Mouse (Mus musculus) lung, embryonic 15.5 days (tissue): ENCODE measurements at regions not wholly inside any gene's neighbourhood (a gene's known extent, or its start where the extent isn't known, plus 50 kb on each side); places are given as distances from the start of the nearest gene placed in this dataset.

Experiments used
- ATAC-seq: fragments of 200-750 bp; cut with Nextera tagmentation; 2 replicates; pipeline ENCODE4 v1.8.0; 2017; ENCODE audit warnings: moderate number of reproducible peaks, borderline replicate concordance; ENCODE audit not compliant: low FRiP score, low TSS enrichment; ENCODE audit errors: extremely low read depth
- H3K27ac ChIP-seq: fragments of 300-500 bp; sonication (generic); 2 replicates; pipeline ENCODE4 v1.5.1; 2015; ENCODE audit warnings: moderate library complexity, mild to moderate bottlenecking, inconsistent platforms
- H3K27me3 ChIP-seq: fragments of 300-500 bp; sonication (generic); 2 replicates; pipeline ENCODE4 v1.6.1; 2015; ENCODE audit warnings: inconsistent platforms
- H3K36me3 ChIP-seq: fragments of 300-500 bp; sonication (generic); 2 replicates; pipeline ENCODE4 v1.6.1; 2015; ENCODE audit warnings: inconsistent platforms
- H3K4me1 ChIP-seq: fragments of 300-500 bp; sonication (generic); 2 replicates; pipeline ENCODE4 v1.6.1; 2015; ENCODE audit warnings: inconsistent platforms
- H3K4me2 ChIP-seq: fragments of 300-500 bp; sonication (generic); 2 replicates; pipeline ENCODE4 v1.6.1; 2015; ENCODE audit warnings: inconsistent platforms, mild to moderate bottlenecking, moderate library complexity
- H3K4me3 ChIP-seq: fragments of 300-500 bp; sonication (generic); 2 replicates; pipeline ENCODE4 v1.5.1; 2015; ENCODE audit warnings: mild to moderate bottlenecking, inconsistent platforms
- H3K9ac ChIP-seq: fragments of 300-500 bp; sonication (generic); 2 replicates; pipeline ENCODE4 v1.6.1; 2015; ENCODE audit warnings: inconsistent platforms
- H3K9me3 ChIP-seq: fragments of 300-500 bp; sonication (generic); 2 replicates; pipeline ENCODE4 v1.6.1; 2016; ENCODE audit warnings: inconsistent platforms
- WGBS: fragments of 180-500 bp; shearing (Covaris S2); methylation state at CpG from one replicate; pipeline ENCODE4 v1.1.7; 2015; 5-methylcytosine and 5-hydroxymethylcytosine counted together

DNA sequence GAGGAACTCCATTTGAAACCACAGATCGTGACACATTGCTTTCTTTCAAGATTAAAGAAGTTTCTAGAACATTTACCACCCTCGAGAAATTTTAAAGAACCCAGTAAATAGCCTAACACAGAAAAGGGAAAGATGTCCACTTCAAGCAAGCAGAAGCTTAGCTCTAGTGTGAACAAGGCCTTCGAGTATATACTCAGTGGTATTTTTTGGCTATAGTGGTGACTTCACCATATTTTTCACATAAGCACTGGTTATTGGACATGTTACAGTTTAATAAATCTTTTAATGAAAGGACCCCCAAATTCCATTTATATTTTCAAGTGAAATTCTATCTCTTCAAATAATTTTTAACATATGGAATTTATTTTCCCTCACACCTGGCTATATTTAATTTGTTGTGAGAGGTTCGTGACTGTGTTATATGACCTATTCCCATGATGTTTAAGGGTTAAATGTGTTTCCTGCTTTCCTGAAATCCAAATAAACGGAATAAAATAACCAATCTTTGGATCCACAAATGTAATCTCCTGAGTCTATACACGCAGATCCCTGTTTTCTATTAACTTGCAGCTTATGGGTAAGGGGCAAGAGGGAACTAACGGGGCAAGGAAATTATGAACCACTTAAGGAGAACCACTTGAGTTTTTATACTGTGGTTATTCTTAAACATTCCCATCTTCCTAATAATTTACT is 60.6 kb upstream of the Tas2r134 start:
- no peak overlapping the region for H3K4me2 ChIP-seq
- no peak overlapping the region for H3K4me3 ChIP-seq
- no peaks in the 10 kb centered on the region for H3K4me1 ChIP-seq
- no peaks in the 10 kb centered on the region for H3K9me3 ChIP-seq
- no peak overlapping the region for H3K9ac ChIP-seq
- no peaks in the 10 kb centered on the region for H3K27me3 ChIP-seq
- WGBS, result 63% methylated on average over 7 of the region's 7 CpGs
- no peak for ATAC-seq
- H3K36me3 ChIP-seq, result no peaks in the 10 kb centered on the region
- H3K27ac ChIP-seq, result no peak overlapping the region

DNA sequence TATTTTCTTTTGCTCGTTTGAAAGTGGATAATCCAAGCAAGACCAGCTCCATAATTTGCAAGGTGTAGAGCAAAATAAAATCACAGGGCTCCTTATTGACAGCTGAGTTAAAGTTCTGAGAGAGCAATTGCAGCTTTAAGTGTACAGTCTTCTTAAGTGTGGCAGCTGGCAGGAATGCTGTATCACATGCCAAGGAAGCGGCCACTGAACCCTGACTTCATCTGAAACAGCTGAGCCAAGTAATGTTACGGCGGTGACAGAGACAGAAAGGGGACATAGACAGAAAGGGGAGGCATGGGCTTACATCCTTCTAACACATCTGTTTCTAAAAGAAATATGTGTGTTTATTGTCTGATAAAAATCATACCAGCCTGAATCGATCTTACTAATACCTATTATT is 63.4 kb upstream of the Tas2r134 start:
- no peak overlapping the region for H3K9ac ChIP-seq
- no peaks in the 10 kb centered on the region for H3K9me3 ChIP-seq
- no peak overlapping the region for H3K4me3 ChIP-seq
- ATAC-seq, result no peak
- H3K27me3 ChIP-seq, result no peaks in the 10 kb centered on the region
- no peaks in the 10 kb centered on the region for H3K4me1 ChIP-seq
- 60% methylated on average over 5 of the region's 5 CpGs for WGBS
- H3K27ac ChIP-seq, result no peak overlapping the region
- no peaks in the 10 kb centered on the region for H3K36me3 ChIP-seq
- no peak overlapping the region for H3K4me2 ChIP-seq

DNA sequence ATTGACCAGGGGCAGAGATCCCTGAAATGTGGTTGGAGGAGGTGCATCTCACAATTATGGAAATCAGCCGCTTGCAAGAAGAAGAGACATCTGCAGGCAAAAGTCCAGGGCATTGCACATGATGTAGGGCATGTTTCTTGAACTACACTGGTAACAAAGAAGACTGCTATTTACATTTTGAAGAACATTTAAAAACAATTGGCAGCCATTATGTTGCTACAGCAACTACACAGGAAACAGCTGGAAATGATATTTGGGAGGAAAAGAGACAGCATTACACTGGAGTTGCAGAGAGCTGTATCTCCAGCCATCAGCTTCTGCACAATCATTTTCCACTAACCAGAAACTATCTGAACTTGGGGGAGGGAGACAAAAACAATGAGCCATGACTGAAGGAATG is 64.1 kb upstream of the Tas2r134 start:
- H3K9me3 ChIP-seq, result no peaks in the 10 kb centered on the region
- peak; percentile 27; the same call in 1 of the 2 replicates for ATAC-seq
- no peaks in the 10 kb centered on the region for H3K4me1 ChIP-seq
- no peak overlapping the region for H3K27ac ChIP-seq
- H3K4me3 ChIP-seq, result no peak overlapping the region
- H3K27me3 ChIP-seq, result no peaks in the 10 kb centered on the region
- no peak overlapping the region for H3K4me2 ChIP-seq
- 64% methylated on average over 1 of the region's 1 CpGs for WGBS
- no peak overlapping the region for H3K9ac ChIP-seq
- no peaks in the 10 kb centered on the region for H3K36me3 ChIP-seq

DNA sequence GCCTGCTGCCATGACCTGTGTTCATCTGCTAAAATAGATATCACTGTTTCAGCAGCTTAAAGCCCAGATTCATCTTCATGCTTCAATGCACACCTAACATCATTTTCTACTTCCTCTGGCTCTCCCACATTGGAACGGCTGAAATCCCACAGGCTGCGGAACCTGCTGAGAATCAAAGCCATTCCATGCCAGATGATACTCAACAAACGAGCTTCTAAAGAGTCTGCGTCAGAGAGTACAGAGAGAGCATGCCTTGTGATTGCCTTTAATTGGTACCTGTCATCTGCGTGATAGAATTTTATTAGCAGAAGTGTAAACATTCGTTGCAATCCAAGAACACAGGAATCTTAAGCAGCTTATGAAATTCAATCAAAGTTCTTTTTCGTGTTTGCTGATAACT is 76.4 kb upstream of the Tas2r134 start:
- no peak overlapping the region for H3K27ac ChIP-seq
- no peak overlapping the region for H3K4me3 ChIP-seq
- H3K4me2 ChIP-seq, result no peak overlapping the region
- no peak for ATAC-seq
- no peaks in the 10 kb centered on the region for H3K9me3 ChIP-seq
- H3K9ac ChIP-seq, result no peak overlapping the region
- 47% methylated on average over 7 of the region's 7 CpGs for WGBS
- no peaks in the 10 kb centered on the region for H3K4me1 ChIP-seq
- H3K27me3 ChIP-seq, result no peaks in the 10 kb centered on the region
- H3K36me3 ChIP-seq, result no peaks in the 10 kb centered on the region

DNA sequence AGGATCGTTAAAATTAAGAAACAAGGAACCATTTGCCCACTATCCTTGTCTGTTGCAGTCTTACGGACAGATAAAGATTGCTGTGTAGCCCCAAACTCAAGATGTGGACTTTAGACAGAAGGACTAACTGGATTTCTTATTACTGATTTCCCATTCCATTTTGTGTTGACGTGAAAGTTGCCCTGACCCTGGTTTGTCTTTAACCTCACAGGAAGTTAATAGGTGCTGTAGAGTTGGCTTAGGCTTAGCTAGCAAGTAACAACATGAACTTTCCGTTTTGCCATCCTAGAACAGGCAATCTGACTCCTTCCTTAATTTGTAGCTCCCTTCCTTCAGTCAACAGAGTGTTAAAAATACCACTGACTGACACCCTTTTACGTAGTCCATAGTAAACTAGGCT is 78.2 kb upstream of the Tas2r134 start:
- H3K9ac ChIP-seq, result no peak overlapping the region
- no peak overlapping the region for H3K4me3 ChIP-seq
- H3K27me3 ChIP-seq, result no peaks in the 10 kb centered on the region
- no peak overlapping the region for H3K27ac ChIP-seq
- no peaks in the 10 kb centered on the region for H3K36me3 ChIP-seq
- no peaks in the 10 kb centered on the region for H3K4me1 ChIP-seq
- no peak for ATAC-seq
- H3K4me2 ChIP-seq, result no peak overlapping the region
- WGBS, result 85% methylated on average over 5 of the region's 5 CpGs
- no peaks in the 10 kb centered on the region for H3K9me3 ChIP-seq

DNA sequence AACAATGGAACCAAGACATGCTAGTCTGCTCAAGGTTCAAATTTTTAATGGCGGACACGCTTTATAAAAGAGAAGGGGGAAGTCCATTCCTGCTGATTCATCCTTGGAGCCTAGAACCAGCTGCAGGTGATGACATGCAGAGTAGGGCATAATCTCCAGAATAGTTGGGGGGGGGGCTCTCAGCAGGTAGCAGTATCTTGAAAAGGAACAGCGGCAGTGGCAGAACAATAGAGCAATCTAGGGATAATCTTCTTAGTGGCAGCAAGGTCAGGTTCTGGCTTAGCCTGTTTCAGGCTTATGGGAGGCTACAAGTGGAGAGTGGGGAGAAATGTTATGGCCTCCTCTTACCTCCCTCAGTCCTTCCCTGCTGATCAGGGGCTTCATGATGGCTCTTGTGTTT is 81.1 kb upstream of the Tas2r134 start:
- Histone ChIP-seq H3K36me3 (no peaks in the 10 kb centered on the region), H3K4me2 (no peak overlapping the region), H3K4me1 (no peaks in the 10 kb centered on the region), H3K27ac (no peak overlapping the region), H3K4me3 (no peak overlapping the region), H3K27me3 (no peaks in the 10 kb centered on the region), H3K9ac (no peak overlapping the region), H3K9me3 (no peaks in the 10 kb centered on the region)
- no peak for ATAC-seq
- WGBS, result 86% methylated on average over 3 of the region's 3 CpGs

DNA sequence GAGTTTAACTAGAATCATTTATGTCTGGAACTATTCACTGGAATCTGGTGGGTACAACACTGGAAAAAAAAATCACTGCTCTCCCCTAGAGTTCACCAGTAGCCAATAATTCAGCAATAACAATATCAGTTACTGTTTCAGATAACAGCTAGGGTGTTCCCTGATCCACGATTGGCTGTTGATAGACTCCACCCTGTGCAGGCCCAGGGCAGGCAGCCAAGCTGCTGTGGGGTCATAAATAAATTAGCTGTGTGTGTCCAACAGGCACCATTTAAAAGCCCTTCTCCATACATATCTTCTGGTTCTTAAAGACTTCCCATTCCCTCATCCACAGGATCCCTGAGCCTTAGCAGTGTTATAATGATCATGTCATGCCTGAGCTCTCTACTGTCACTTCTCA is 83.4 kb upstream of the Tas2r134 start:
- Histone ChIP-seq H3K27me3 (no peaks in the 10 kb centered on the region), H3K27ac (no peak overlapping the region), H3K4me1 (no peaks in the 10 kb centered on the region), H3K4me3 (no peak overlapping the region), H3K4me2 (no peak overlapping the region), H3K9ac (no peak overlapping the region), H3K9me3 (no peaks in the 10 kb centered on the region), H3K36me3 (no peaks in the 10 kb centered on the region)
- peak; percentile 59; the same call in 1 of the 2 replicates for ATAC-seq
- 33% methylated on average over 1 of the region's 1 CpGs for WGBS

DNA sequence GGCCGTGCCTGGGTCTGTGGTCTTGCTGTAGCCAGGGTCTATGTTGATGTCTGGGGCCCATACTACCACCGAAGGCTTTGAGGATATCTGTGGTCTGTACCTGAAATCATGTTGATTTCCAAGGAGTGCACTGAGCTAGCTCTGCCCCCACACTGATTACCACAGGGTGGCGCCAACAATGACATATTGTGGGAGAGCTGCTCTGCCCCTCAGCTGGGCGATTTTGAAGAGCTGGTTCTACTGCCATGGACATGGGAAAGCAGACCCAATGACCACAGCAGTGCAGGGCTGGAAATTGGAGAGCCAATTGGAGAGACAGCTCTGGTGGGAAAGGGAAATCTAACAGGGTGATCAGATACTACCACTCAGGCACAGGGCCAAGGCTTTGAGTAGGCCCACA is 85.0 kb upstream of the Tas2r134 start:
- Histone ChIP-seq H3K4me3 (no peak overlapping the region), H3K27ac (no peak overlapping the region), H3K36me3 (no peaks in the 10 kb centered on the region), H3K27me3 (no peaks in the 10 kb centered on the region), H3K4me2 (no peak overlapping the region), H3K9me3 (no peaks in the 10 kb centered on the region), H3K4me1 (no peaks in the 10 kb centered on the region), H3K9ac (no peak overlapping the region)
- no peak for ATAC-seq
- WGBS, result 79% methylated on average over 4 of the region's 4 CpGs

DNA sequence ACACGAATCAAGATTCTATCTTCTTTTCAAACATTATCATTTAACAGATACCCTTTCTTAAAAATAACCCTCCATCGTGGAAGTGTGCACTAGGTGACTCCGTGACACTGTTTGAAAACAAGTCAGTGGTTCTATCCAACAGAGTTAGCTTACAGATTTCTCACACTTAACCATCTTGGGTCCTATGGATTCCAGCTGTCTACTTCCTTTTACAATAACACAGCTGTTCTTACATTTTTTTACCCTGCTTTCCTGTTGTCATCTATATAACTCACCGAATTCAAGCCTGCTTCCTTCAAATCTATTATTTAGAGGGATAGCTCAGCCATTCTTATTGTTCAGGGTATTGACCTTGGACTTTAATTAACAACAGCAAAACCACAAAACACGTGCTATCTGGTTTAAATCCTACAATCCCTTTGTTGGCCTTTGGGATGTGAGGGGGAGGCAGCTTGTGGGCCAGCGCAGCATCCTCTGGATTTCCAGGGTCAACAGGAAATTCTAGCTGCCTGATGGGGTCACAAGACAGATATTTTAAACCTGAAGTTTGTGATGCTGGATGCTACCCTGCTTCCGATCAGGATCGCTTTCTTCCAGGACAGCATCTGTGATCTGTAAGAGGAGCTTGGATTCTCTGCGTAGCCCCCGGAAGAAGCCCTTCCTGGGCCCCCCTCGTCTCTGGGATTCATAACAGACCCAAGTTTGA is 94.4 kb upstream of the Tas2r134 start:
- H3K36me3 ChIP-seq, result no peaks in the 10 kb centered on the region
- no peak overlapping the region for H3K9ac ChIP-seq
- H3K4me2 ChIP-seq, result no peak overlapping the region
- no peak overlapping the region for H3K4me3 ChIP-seq
- H3K27me3 ChIP-seq, result no peaks in the 10 kb centered on the region
- no peak for ATAC-seq
- WGBS, result 35% methylated on average over 11 of the region's 11 CpGs
- no peaks in the 10 kb centered on the region for H3K9me3 ChIP-seq
- H3K27ac ChIP-seq, result peak overlapping the region; percentile 9; the same call in 1 of the 2 replicates
- H3K4me1 ChIP-seq, result peaks cover 32% of the 10 kb centered on the region

DNA sequence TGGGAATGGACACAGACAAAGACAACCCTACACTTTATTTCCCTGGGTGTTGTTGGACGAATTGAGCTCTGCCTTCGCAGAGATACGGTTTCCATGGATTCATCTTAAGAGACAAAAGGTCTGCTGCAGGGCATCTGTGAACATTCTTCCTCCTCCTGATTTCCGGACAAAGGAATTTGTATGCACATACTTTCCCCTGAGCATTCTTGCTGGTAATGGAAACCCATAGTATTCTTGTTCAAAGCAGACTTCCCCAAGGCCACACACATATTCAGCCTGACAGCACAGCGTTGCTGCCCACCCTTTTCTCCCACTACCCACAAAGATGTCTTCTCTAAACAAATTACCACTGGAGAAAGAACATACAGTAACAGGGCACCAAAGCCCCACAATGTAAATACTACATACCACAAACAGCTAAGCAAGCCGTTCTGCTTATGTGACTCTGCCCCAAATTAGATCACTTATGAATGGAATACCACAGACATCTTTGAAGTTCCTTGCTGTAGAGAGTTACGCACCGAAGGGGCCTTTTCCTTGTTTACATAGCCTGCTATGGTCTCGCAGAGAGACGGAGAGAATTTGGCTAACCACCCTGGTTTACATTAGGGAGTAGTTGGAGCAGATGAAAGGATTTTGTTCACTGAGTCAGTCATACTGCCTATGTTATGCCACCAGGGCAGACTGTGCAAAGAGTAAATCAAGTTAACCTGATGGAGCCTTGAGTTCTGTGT is 96.0 kb upstream of the Tas2r134 start:
- peak; percentile 76; the same call in 1 of the 2 replicates for ATAC-seq
- H3K9me3 ChIP-seq, result no peaks in the 10 kb centered on the region
- H3K4me2 ChIP-seq, result no peak overlapping the region
- peaks cover 32% of the 10 kb centered on the region for H3K4me1 ChIP-seq
- H3K27ac ChIP-seq, result peak overlapping the region; percentile 56
- H3K4me3 ChIP-seq, result no peak overlapping the region
- no peaks in the 10 kb centered on the region for H3K27me3 ChIP-seq
- no peak overlapping the region for H3K9ac ChIP-seq
- H3K36me3 ChIP-seq, result no peaks in the 10 kb centered on the region
- 10% methylated on average over 10 of the region's 10 CpGs for WGBS

DNA sequence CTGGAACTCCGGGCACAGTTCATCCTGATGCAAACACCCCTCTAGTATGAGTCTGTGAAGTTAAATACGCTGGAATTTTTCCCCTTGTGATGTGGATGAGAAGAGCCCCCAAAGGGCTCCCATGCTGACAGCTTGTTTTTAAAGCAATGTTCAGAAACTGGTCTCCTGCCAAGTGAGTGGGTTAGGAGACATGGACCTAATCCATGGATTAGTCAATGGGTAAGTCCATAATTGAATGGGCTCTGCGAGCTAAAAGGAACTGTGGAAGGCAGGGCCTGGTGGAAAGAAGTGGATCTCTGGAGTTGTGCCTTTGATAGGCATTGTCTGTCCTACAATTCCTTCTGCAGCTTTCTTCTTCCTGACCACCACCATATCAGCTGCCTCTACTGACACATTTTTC is 104.5 kb upstream of the Tas2r134 start:
- no peaks in the 10 kb centered on the region for H3K4me1 ChIP-seq
- 76% methylated on average over 3 of the region's 3 CpGs for WGBS
- H3K27me3 ChIP-seq, result no peaks in the 10 kb centered on the region
- no peaks in the 10 kb centered on the region for H3K9me3 ChIP-seq
- no peak overlapping the region for H3K4me3 ChIP-seq
- no peak overlapping the region for H3K4me2 ChIP-seq
- H3K27ac ChIP-seq, result no peak overlapping the region
- ATAC-seq, result no peak
- no peaks in the 10 kb centered on the region for H3K36me3 ChIP-seq
- no peak overlapping the region for H3K9ac ChIP-seq
